Mouse (Mus musculus) left cerebral cortex, adult 11 months (tissue): Measurements from ENCODE around the gene Palld.
A peak's percentile ranks its signal among the peaks of the same experiment; 100 is the strongest.

Experiments used
- DNase-seq: peaks from one replicate; pipeline ENCODE4 v3.0.0; 2022; ENCODE audit warnings: low spot score

Palld gene

DNA sequence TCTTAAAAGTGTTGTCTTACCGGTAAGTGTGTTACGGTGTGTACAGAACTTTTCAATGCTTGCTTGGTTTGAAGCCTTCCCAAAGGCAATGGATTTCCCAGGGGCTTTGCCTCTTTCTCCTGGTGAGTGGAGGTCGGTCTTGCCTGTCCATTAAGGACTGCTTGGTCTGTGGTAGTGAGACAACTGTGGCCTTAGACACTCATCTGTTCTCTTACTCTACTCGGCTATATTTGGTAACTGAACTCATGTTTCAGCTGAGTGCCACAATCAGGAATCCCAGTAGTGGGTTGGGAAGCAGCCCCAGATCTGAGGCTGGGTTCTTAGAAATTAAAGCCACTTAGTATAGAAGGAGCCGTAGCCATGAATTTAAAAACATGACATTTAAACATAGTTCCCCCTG is at the start of gene Palld:
Gene Palld, minus strand, starts transcription at position 170 of the 400 bp plus-strand sequence.
- DNase-seq: no peak

DNA sequence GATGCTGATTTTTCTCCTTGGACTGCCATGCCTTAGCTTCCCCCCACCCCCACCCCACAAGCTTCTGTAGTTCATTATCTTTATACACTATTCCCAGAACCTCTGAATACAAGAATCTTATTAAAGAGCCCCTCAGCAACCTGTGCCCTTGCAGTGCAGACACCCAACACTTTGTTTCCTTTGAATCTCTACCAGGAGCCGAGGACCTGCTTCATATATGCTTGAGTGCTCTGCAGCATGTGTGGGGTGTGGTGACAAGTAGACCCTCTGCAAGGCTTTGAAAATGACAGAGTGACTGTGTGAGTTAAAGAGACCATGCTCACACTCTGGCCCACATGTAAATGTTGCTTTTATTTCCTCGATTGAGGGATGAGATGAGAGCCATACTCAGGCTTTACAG is 35.1 kb upstream of the Palld start:
- DNase-seq: no peak

DNA sequence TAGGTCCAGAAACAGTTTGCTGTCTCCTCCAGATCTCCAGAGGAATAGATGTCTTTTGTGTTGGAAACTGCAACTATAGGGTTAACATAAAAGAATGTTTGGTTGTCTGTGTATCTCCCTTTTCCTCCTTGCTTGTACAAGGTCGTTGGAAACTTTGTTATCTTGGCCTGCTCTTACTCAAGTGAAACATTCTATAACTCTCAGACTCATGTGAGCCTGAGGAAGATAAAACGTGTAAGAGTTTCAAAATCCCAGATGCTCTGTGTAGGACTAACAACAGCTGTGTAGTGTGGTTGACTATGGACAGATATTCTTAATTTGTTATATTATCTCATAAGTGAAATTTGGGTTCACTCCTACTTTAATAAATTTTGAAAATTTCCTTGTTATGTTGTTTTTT is 30.8 kb upstream of the Palld start:
- DNase-seq: no peak

DNA sequence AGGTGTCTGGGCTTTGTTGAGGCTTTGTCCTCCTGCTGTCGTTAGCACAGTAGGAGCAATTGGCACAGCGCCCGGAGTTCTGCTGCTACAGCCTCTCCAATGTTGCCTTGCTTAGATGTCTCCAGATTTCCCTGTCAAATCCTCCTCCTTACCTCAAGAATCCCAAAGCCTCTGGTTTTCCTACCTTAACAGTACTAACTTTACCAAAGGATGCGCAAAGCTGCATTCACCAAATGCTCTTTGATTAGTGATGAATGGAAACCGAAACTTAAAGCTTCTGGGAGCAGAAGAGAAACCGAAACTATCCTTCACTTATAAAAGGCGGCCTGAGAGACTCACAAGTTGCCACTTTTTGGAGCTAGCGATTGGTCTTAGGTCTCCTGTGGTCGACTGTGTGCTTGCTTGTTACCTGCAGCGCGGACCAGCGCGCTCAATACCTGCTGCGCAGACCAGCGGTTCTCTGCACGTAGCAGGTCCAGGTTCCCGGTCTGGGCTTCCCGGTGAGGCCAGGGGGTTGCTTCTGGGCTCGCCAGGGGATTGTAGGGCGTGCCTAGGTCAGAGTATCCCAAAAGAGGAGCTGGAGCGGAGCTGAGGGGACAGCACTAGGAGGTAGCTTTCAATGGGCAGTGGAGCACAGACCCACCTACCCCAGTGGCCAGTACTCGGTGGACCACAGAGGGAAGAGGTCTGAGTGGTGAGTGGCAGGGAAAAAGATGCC is 25.4 kb upstream of the Palld start, which contains the start of gene Ddx60:
Gene Ddx60, plus strand, starts transcription at position 311 of the 718 bp plus-strand sequence.
- DNase-seq: peak; percentile 35

DNA sequence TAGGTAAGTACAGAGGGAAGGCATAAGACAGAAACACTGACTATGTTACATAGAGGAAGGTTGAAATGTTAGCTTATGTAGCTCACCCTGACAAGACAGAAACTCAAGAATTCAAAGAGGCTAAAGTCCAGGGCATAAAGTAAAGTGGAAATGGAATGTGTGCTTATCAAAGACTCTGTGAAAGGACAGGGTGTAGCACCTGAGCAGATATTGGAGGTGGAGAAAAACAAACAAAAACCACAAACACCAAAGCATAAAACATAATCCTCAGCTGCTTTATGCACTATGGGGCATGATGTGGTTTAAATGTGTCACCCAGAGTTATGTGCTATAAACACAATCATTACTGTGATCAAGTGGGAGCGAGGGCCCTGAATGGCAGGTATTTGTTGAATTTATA is 22.0 kb upstream of the Palld start:
- no peak for DNase-seq

DNA sequence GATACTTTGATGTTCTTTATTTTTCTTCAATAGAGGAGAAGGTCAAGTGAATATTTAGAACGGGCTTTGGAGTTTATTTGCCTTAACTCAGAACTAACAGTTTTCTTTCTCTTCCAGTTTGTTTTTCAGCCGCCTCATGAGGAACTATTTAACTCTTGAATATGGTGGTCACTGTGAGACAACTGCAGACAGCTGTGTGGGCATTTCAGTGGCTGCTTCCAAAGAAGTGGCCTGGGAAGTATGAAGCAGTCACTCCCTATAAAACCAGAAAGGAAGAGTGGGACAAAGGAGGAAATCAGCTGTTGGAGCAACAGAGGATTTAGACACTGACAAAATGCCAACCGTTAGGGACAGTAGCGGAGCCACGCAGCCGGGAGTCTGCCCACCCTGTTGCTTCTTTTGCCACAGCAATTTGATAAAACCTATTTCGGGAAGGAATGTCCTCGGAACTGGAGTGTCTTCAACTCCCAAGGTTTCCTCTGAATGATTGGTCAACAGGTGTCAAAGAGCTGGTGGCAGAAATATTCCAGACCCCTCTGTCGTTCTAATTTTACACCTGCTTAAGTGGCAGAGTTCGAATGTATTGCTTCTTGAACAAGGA is 19.1 kb upstream of the Palld start:
- DNase-seq: no peak

- no peak for DNase-seq
These were observed 17.9 kb upstream of the Palld start for GRCm38 (mm10) chr8:61920389-61920788.

DNA sequence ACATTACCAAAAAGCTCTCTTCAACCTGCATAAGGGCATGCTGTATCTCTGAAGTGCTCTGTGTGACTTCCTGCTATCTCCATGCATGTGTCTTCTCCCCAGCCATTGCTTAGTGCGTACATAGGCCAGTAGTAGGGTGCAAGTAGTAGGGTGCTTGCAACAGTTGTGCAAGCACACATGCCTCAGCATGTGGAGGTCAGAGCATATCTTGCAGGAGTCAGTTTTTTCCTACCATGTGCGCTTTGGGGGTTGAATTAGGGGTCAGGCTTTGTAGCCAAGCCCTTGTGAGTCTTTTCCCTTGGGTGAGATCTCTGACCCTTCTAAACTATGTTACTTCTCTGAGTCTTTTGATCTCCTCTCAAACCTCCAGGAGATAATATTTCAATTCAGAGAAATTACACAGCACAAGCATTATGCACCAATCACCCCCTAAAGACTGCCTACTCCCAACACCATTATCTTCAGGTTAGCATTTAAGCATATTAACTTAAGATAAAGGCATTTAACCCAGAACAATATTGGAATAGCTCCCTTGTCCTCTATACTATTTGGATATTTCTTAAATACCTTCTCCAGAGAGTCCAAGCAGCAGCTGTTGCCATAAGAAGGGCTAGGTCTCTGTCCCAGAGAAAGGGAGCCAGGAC is 16.8 kb upstream of the Palld start:
- no peak for DNase-seq

DNA sequence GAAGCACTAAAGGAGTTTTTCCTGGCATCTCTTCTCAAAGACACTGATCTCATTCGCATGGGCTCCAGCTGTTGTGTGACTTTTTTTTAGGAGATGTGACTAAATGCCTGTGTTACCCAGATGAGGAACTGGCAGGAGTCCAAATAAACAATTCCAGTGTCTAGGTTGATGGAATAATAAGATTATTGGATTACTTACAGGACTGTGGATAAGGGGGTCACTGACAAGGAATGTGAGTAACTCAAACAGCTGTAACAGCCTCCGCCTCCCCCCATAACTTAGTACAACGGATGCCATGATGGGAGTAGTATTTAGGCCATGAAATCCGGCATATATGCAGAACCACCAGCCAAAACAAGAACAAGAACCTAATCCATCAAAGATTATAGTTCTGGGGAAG is 14.8 kb upstream of the Palld start:
- DNase-seq: no peak

- no peak for DNase-seq
These were observed 11.5 kb upstream of the Palld start for GRCm38 (mm10) chr8:61913957-61914356.

DNA sequence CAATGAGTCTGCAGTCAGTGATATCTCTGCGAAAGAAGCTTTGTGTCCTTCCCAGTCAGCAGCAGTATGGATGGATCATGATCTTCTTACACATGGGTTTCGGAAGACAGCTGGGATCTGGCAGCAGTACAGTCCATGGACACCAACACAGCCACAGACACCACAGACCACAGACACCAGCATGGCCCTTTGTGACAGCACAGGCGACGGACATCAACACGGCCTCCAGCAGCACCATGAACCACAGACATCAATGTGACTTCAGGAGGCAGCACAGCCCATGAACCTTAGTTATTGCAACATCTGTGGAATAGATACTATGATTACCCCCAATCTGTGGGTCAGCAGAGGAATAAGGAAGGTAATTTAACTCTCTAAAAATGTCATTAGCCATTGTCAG is 10.3 kb upstream of the Palld start:
- no peak for DNase-seq

GRCm38 (mm10) chr8:61909313-61909712 is 6.8 kb upstream of the Palld start:
- no peak for DNase-seq

DNA sequence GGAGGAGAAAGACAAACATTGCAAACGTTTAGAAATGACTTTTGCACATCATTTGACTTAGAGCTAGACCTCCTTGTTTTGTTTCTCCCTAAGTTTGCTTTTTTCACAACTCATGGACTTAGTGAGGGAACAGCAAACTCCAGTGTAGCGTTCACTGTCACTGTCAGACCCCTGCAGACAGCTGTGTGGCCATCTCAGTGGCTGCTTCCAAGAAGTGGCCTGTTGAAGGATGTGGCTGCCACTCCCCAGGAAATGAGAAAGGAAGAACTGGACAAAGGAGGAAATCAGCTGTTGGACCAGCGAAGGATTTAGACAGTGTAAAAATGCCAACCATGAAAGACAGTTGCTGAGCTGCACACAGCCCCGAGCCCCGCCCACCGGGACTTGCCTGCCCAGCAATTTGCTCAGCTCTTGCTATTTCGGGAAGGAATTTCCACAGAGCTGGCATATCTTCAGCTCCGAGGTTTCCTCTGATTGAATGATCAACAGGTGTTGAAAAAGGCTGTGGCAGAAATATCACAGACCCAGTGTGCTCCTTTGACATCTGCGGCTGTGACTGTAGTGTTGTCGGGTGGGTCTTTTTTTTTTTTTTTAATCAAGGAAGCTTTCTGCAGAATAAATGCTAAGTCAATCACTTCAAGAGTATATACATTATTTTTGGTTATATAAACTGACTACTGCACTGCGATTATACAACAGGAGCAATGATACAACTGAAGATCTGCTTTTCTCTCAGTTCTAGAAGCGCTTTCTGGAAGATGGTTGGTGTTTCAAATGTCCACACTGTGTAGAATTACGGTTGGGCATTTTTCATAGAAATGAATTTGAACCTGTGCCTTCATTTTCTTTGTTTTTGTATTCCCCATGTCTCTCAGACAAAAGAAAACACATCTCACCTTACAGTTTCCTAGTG is 6.1 kb upstream of the Palld start:
- no peak for DNase-seq

GRCm38 (mm10) chr8:61901028-61901717 is 1.3 kb downstream of the Palld start:
- DNase-seq: no peak

DNA sequence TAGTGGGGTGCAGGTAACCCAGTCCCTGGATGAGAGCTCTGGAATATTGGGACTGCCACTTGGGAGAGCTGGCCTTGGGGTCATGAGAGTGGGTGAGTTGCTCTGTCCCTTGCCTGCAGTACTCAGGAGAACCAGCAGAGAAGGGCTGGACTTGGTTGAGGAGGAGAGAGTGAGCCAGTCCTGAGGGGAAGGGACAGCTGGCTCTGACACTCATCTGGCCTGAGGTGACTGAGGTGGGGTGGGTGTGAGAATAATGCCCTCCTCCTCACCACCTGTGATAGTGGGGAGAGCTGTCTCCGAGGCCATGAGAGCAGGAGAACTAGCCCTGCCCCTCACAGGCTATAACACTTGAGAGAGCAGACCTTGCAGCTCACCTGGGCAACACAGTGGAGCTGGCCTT is 5.1 kb downstream of the Palld start:
- DNase-seq: no peak

DNA sequence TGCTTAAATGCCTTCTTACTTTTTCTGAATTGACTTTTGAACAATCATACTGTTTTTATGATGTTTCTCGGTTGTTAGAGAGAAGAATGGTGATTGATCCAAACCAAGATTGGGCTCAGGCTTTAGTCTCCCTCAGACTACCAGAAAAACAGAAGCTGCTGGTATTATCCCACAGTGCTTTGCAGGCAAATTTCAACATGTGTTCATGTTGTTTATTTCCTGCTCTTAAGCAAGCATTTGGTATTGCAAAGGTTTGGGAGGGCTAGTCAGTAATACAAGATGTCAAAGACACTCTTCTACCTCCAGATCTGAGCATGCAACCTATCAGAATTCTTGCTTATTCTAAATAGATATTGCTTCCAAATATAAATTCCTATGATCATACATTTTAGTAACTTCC is 5.7 kb downstream of the Palld start:
- DNase-seq: no peak

DNA sequence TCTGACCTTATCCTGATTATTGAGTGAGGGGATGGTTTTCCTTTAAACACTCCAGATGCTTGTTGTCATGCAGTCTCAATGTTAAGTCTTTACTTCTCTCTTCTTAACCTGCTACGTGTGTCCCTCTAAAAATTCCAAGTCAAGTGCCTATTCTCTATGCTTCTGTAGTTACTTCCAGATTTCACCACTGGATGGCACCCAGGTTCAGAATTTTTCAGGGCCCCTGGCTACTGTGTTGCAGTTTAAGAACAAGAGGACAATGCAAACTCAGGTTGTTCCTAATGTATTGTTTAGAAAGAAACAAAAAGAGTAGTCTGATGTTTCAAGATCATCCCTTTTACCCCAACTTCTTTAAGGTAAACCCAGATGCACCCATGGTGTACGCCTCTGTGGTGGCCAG is 8.4 kb downstream of the Palld start:
- peak; percentile 16 for DNase-seq

- DNase-seq: no peak
These were observed 24.9 kb downstream of the Palld start for GRCm38 (mm10) chr8:61877607-61878006.

DNA sequence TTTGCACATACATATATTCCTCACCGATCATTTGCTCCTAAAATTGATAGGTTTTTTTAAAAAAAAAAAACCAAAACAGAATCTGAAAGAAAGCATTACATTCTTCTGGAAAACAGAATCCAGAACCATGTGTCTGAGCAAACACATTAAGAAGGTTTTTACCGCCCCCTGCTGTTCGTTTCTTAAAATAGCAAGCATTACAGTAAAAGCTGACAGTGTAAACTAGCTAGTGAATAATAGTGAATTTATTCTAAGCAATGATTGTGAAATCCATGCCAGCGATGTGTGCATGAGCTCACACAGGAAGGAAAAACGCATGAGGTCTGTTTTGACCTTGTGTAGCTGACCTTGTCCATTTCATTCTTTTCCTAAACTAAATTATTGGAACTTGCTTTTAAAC is 27.2 kb downstream of the Palld start:
- DNase-seq: peak; percentile 14

GRCm38 (mm10) chr8:61873994-61874393 is 28.5 kb downstream of the Palld start:
- DNase-seq: no peak

GRCm38 (mm10) chr8:61868481-61868880 is 34.0 kb downstream of the Palld start:
- DNase-seq: no peak

- DNase-seq: no peak
These were observed 35.6 kb downstream of the Palld start for GRCm38 (mm10) chr8:61866920-61867319.
